Mouse (Mus musculus) left cerebral cortex, adult 11 months (tissue): ENCODE measurements at regions not wholly inside any gene's neighbourhood (a gene's known extent, or its start where the extent isn't known, plus 50 kb on each side); places are given as distances from the start of the nearest gene placed in this dataset.

Source experiments
- DNase-seq: peaks from one replicate; pipeline ENCODE4 v3.0.0; 2022; ENCODE audit warnings: low spot score

GRCm38 (mm10) chr7:83477661-83478121, 107.0 kb upstream of the Tmc3 start:
- DNase-seq = no peak

GRCm38 (mm10) chr7:83481655-83482054, 103.1 kb upstream of the Tmc3 start:
- DNase-seq = no peak

DNA sequence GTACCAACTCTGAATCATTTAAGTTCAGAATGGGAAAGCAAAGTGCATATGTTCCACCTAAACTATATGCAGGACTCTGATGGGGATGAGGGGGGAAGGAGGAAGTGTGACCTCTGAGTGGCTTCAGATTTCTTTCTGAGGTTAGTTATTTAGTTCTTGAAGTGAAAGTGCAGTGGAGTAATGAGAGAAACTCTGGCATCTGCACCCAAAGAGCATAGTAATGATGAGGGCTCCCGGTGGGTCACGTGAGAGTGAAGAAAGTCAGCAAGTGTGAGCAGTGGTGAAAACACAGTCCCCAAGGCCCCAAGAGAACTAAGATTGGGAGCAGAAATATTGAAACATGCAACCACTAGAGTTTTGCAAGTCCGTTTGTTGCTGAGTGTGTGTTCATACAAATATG, 102.5 kb upstream of the Tmc3 start:
- no peak for DNase-seq

DNA sequence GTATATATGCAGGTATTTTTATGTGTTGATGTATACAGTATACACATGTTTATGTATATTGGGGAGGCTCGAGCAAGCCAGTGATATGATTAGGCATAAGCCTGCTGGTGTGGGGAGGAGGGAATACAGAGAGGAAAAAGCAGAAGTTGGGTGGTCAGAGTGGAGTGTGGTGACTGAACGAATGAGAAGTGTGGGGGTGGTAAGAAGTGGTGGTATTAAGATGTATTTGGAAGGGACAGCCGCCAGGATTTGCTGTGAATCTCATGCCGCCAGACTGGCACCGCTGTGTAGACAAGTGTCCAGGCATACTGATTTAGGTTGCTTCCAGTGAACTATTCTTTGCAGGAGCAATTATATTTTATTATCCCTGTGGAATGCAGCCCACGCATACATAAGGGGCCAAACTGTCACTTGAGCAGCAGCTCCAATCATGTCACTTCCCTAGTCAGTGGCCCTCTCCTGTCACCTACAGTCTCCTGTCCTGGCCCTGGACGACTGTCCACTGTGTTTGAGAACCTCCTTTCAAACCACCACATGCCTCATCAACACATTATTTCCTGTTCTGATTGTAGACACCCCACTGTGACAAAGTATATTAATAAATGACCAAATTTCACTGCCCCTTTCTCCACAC, 101.9 kb upstream of the Tmc3 start:
- no peak for DNase-seq

GRCm38 (mm10) chr7:83486156-83486750, 98.5 kb upstream of the Tmc3 start:
- no peak for DNase-seq

DNA sequence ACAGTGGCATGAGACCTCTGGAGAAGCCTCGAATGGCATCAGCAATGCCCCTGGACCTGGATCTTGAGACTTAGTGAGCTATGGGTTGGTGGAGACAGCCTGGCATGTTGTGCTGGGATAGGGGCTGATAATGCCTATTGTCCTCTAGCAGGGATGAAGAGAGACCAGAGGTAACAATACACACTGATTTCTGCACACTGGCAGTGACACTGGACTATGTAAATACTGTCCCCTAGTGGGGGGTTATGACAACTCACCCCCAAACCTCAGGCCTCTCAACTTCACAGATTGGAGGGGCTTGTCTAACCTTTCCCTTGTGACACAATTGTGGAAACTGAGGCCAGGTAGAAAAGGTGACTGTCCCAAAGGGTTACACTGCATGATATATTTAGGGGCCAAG, 94.9 kb upstream of the Tmc3 start:
- DNase-seq = peak; percentile 17

GRCm38 (mm10) chr7:83504996-83505645, 79.6 kb upstream of the Tmc3 start:
- DNase-seq = no peak

GRCm38 (mm10) chr7:83516295-83516694, 68.4 kb upstream of the Tmc3 start:
- no peak for DNase-seq

GRCm38 (mm10) chr7:83521511-83521910, 63.2 kb upstream of the Tmc3 start:
- DNase-seq = peak; percentile 18
